Mouse (Mus musculus) neural tube, embryonic 14.5 days (tissue): Measurements from ENCODE around the gene Eif4a2. TPM values are rescaled to one million over a fixed set of nuclear protein-coding genes. Genes with fewer than 3 reads are reported as not detected.

Experiments used
- ATAC-seq: fragments of 200-750 bp; cut with Nextera tagmentation; 2 replicates; pipeline ENCODE4 v1.8.0; 2017; ENCODE audit warnings: low read depth, mild to moderate bottlenecking, moderate TSS enrichment, moderate library complexity
- H3K27ac ChIP-seq: fragments of 300-500 bp; sonication (generic); 2 replicates; pipeline ENCODE4 v1.5.1; 2014; ENCODE audit warnings: low read depth, mild to moderate bottlenecking, control low read depth, low read length, moderate library complexity, mixed read lengths
- H3K27me3 ChIP-seq: fragments of 300-500 bp; sonication (generic); 2 replicates; pipeline ENCODE4 v1.6.1; 2014; ENCODE audit warnings: low read length; ENCODE audit not compliant: control insufficient read depth, insufficient read depth
- H3K36me3 ChIP-seq: fragments of 300-500 bp; sonication (generic); 2 replicates; pipeline ENCODE4 v1.6.1; 2014; ENCODE audit warnings: low read length, mixed read lengths; ENCODE audit not compliant: control insufficient read depth, insufficient read depth
- H3K4me1 ChIP-seq: fragments of 300-500 bp; sonication (generic); 2 replicates; pipeline ENCODE4 v1.6.1; 2014; ENCODE audit warnings: low read length; ENCODE audit not compliant: control insufficient read depth, insufficient read depth
- H3K4me2 ChIP-seq: fragments of 300-500 bp; sonication (generic); 2 replicates; pipeline ENCODE4 v1.6.1; 2014; ENCODE audit warnings: mild to moderate bottlenecking, low read depth, low read length, control low read depth
- H3K4me3 ChIP-seq: fragments of 300-500 bp; sonication (generic); 2 replicates; pipeline ENCODE4 v1.5.1; 2014; ENCODE audit warnings: low read depth, low read length, control low read depth, mixed read lengths
- H3K9ac ChIP-seq: fragments of 300-500 bp; sonication (generic); replicated peaks from 2 replicates; pipeline ENCODE4 v1.6.1; 2014; ENCODE audit warnings: low read depth, mild to moderate bottlenecking, control low read depth, low read length, mixed read lengths
- H3K9me3 ChIP-seq: fragments of 300-500 bp; sonication (generic); 2 replicates; pipeline ENCODE4 v1.6.1; 2016; ENCODE audit warnings: low read length; ENCODE audit not compliant: control insufficient read depth
- WGBS: fragments of 180-500 bp; shearing (Covaris S2); extraction: QIAGEN DNeasy Blood & Tissue Kit; methylation state at CpG from one replicate; pipeline ENCODE4 v1.1.7; 2014; 5-methylcytosine and 5-hydroxymethylcytosine counted together
- polyA plus RNA-seq: library from polyadenylated mRNA; unstranded; fragments of >200 nt; fragmentation: Nextera tagmentation; extraction: Ambion mirVana; gene quantifications from 2 replicates; pipeline ENCODE4 v1.2.1, GENCODE M21; 2014

Gene Eif4a2
- polyA plus RNA-seq, 1 experiment from 2014 or later: 395 TPM

GRCm38 (mm10) chr16:23148936-23149335, 41.7 kb downstream of the Eif4a2 start:
- WGBS: 93% methylated on average over 2 of the region's 2 CpGs
- no peaks in the 10 kb centered on the region for H3K9me3 ChIP-seq
- no peaks in the 10 kb centered on the region for H3K36me3 ChIP-seq
- ATAC-seq: no peak
- no peak overlapping the region for H3K4me3 ChIP-seq
- H3K27me3 ChIP-seq: no peaks in the 10 kb centered on the region
- no peak overlapping the region for H3K27ac ChIP-seq
- H3K9ac ChIP-seq: no peak overlapping the region
- H3K4me2 ChIP-seq: no peak overlapping the region
- H3K4me1 ChIP-seq: no peaks in the 10 kb centered on the region

DNA sequence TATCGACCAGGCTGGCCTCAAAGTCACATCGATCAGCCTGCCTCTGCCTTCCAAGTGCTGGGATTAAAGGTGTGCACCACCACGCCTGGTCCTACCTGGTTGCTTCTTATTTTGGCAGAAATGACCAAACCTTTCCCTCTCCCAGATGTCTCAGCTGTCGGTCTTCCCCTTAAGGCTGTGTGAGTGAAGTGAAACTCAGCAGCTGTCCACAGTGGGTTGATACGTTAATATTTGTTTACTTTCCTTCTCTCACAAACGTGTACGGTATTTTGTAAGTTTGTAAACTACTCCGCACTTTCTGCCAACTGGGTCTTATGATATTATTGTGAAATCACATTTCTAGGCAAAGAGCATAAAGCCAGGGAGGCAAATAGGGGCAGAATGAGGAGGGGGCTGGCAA, 42.2 kb downstream of the Eif4a2 start:
- Histone ChIP-seq H3K4me3 (no peak overlapping the region), H3K4me2 (no peak overlapping the region), H3K27ac (no peak overlapping the region), H3K27me3 (no peaks in the 10 kb centered on the region), H3K9ac (no peak overlapping the region), H3K9me3 (no peaks in the 10 kb centered on the region), H3K4me1 (no peaks in the 10 kb centered on the region), H3K36me3 (no peaks in the 10 kb centered on the region)
- 87% methylated on average over 8 of the region's 8 CpGs for WGBS
- no peak for ATAC-seq

DNA sequence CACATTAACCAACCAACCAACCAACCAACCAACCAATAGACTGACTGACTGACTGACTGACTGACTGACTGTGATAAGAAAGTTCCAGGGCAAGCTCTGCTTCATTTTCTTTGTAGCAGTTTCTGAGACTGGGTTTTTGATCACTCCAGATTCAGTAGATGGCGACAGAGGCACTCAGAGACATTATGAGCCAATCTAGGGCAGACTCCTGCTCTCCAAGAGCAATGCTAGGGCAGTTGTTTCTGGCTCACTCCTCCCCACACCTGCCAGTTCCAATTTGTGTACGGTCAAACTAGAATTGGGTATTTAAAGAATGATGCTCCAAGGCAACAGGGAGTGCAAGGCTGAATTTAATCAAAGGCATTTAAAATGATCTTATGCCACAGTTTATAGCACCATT, 44.2 kb downstream of the Eif4a2 start:
- ATAC-seq: no peak
- H3K4me2 ChIP-seq: no peak overlapping the region
- 28% methylated on average over 2 of the region's 2 CpGs for WGBS

DNA sequence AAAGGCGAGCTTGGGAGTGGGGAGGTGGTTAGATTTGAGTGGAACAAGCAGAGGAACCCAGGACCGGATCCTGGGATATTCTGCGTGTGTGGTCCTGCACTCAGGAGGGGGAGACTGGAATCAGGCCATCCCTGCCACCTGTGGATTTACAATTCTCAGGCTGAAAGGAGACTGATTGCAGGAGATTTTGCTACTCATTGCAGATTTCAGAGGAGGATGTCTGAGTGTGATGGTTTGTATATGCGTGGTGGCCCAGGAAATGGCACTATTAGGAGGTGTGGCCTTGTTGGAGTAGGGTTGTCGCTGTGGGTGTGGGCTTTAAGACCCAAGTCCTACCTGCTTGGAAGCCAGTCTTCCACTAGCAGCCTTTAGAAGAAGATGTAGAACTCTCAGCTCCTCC, 47.0 kb downstream of the Eif4a2 start:
- ATAC-seq: no peak
- Histone ChIP-seq H3K36me3 (no peaks in the 10 kb centered on the region), H3K4me2 (no peak overlapping the region), H3K4me1 (no peaks in the 10 kb centered on the region), H3K27ac (no peak overlapping the region), H3K9ac (no peak overlapping the region), H3K27me3 (no peaks in the 10 kb centered on the region), H3K4me3 (no peak overlapping the region), H3K9me3 (no peaks in the 10 kb centered on the region)
- WGBS: 71% methylated on average over 5 of the region's 5 CpGs

More for the DNA sequence above, 44.2 kb downstream of the Eif4a2 start:
- Histone ChIP-seq H3K27ac (no peak overlapping the region), H3K4me3 (no peak overlapping the region), H3K4me1 (no peaks in the 10 kb centered on the region), H3K9ac (no peak overlapping the region), H3K9me3 (no peaks in the 10 kb centered on the region), H3K36me3 (no peaks in the 10 kb centered on the region), H3K27me3 (no peaks in the 10 kb centered on the region)

DNA sequence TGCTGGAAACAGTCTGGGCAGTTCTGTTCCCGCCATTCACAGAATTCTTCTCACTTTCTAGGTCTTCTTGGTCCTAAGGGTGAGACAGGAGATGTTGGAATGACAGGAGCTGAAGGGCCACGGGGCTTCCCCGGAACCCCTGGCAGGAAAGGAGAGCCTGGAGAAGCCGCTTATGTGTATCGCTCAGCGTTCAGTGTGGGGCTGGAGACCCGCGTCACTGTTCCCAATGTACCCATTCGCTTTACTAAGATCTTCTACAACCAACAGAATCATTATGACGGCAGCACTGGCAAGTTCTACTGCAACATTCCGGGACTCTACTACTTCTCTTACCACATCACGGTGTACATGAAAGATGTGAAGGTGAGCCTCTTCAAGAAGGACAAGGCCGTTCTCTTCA, 49.8 kb downstream of the Eif4a2 start:
- H3K27me3 ChIP-seq: no peaks in the 10 kb centered on the region
- H3K4me3 ChIP-seq: no peak overlapping the region
- no peaks in the 10 kb centered on the region for H3K9me3 ChIP-seq
- H3K36me3 ChIP-seq: no peaks in the 10 kb centered on the region
- H3K9ac ChIP-seq: no peak overlapping the region
- no peak overlapping the region for H3K27ac ChIP-seq
- 96% methylated on average over 13 of the region's 13 CpGs for WGBS
- no peak overlapping the region for H3K4me2 ChIP-seq
- ATAC-seq: no peak
- no peaks in the 10 kb centered on the region for H3K4me1 ChIP-seq

DNA sequence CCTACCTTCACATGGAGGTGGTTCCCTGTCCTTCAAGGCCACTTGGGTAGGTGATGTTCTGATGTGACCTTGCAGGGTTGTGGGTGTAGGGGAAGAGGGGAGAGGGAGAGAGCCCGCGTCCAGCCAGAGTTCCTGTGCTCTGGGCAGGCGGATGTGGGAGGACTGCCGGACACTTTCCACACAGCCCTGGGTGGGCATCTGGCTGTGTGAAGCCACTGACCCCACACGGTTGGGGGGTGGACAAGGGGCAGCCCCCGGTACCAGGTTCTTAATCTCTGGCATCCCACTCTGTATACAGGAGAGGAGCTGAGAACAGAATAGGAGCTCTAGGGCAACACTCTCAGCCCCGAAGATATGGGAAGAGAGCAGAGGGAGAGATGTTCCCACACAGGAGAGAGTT, 51.0 kb downstream of the Eif4a2 start:
- no peak for ATAC-seq
- 91% methylated on average over 7 of the region's 7 CpGs for WGBS
- H3K9me3 ChIP-seq: no peaks in the 10 kb centered on the region
- no peak overlapping the region for H3K4me2 ChIP-seq
- H3K27me3 ChIP-seq: no peaks in the 10 kb centered on the region
- H3K4me3 ChIP-seq: no peak overlapping the region
- H3K9ac ChIP-seq: no peak overlapping the region
- no peaks in the 10 kb centered on the region for H3K4me1 ChIP-seq
- H3K27ac ChIP-seq: no peak overlapping the region
- no peaks in the 10 kb centered on the region for H3K36me3 ChIP-seq

GRCm38 (mm10) chr16:23158957-23159356, 51.7 kb downstream of the Eif4a2 start:
- Histone ChIP-seq H3K4me1 (no peaks in the 10 kb centered on the region), H3K27me3 (no peaks in the 10 kb centered on the region), H3K9ac (no peak overlapping the region), H3K36me3 (no peaks in the 10 kb centered on the region), H3K9me3 (no peaks in the 10 kb centered on the region), H3K4me3 (no peak overlapping the region), H3K4me2 (no peak overlapping the region), H3K27ac (no peak overlapping the region)
- no peak for ATAC-seq
- 75% methylated on average over 2 of the region's 2 CpGs for WGBS

- H3K27ac ChIP-seq: no peak overlapping the region
- H3K9ac ChIP-seq: no peak overlapping the region
- H3K4me3 ChIP-seq: no peak overlapping the region
- no peaks in the 10 kb centered on the region for H3K27me3 ChIP-seq
- H3K36me3 ChIP-seq: no peaks in the 10 kb centered on the region
- no peak for ATAC-seq
- no peaks in the 10 kb centered on the region for H3K4me1 ChIP-seq
- no peak overlapping the region for H3K4me2 ChIP-seq
- H3K9me3 ChIP-seq: no peaks in the 10 kb centered on the region
- WGBS: 78% methylated on average over 2 of the region's 2 CpGs
These were observed 52.5 kb downstream of the Eif4a2 start for GRCm38 (mm10) chr16:23159749-23160148.

GRCm38 (mm10) chr16:23162116-23162515, 54.9 kb downstream of the Eif4a2 start:
- Histone ChIP-seq H3K4me1 (no peaks in the 10 kb centered on the region), H3K27me3 (no peaks in the 10 kb centered on the region), H3K27ac (no peak overlapping the region), H3K4me2 (no peak overlapping the region), H3K9me3 (no peaks in the 10 kb centered on the region), H3K9ac (no peak overlapping the region), H3K36me3 (no peaks in the 10 kb centered on the region), H3K4me3 (no peak overlapping the region)
- no peak for ATAC-seq
- WGBS: 82% methylated on average over 3 of the region's 3 CpGs
